Mouse (Mus musculus) small intestine, adult 2 months (tissue): Measurements from ENCODE around the gene Gm15737.

Source experiments
- CTCF ChIP-seq: fragments of 200-500 bp; IDR thresholded peaks from 2 replicates; pipeline ENCODE4 v1.5.1; 2012; ENCODE audit warnings: low read depth, mild to moderate bottlenecking, control low read depth, inconsistent platforms, low read length, moderate library complexity, mixed read lengths; ENCODE audit not compliant: insufficient replicate concordance, insufficient read length; ENCODE audit errors: extremely low read depth
- POLR2A ChIP-seq: fragments of 200-500 bp; IDR thresholded peaks from 2 replicates; pipeline ENCODE4 v1.6.1; 2012; ENCODE audit warnings: low read depth, mild to moderate bottlenecking, control low read depth, inconsistent platforms, low read length, moderate library complexity

DNA sequence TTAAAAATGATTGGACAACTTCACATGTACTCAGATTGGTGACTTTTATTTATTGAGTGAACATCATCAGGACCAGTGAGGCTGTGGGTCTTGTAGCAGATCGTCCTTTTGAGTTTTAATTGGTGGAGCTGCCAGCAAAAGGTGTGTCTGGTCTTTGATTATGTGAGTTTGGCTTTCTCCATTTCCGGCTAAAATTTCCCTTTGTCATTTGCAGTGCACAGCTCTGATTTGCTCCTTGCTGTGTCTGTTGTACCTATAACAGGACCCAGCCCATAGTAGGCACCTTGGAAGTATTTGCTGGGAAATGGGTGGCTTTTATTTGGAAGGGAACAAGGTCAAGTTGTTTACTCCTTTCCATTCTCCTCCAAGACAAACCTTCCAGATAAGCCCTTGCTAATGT is 25.7 kb upstream of the Gm15737 start:
- TF ChIP-seq CTCF = no peak
- no peak for TF ChIP-seq POLR2A
